Mouse (Mus musculus) heart, postnatal 0 days (tissue): Measurements from ENCODE around the gene Adam22.

Source experiments
- CTCF ChIP-seq: IDR thresholded peaks from 2 replicates; pipeline ENCODE4 v1.5.1; 2016; ENCODE audit warnings: antibody characterized with exemption, control low read depth, low read depth
- EP300 ChIP-seq: IDR thresholded peaks from 2 replicates; pipeline ENCODE4 v1.6.1; 2016; ENCODE audit warnings: antibody characterized with exemption, low read depth

DNA sequence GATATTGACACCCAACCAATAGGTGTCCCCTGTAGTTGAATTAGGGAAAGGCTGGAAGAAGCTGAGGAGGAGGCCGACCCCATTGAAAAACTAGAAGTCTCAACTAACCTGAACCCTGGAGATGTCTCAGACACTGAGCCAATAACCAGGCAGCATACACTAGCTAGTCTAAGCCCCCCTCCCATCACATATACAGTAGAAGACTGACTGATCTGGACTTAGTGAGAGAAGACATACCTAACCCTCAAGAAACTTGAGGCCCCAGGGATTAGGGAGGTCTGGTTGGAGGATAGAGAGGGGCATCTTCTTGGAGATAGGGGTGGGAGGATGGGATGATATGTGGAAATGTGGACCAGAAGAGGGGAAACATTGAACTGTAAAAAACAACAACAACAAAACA, 110.6 kb downstream of the Adam22 start:
- TF ChIP-seq CTCF (no peak), EP300 (no peak)
